Mouse (Mus musculus): ENCODE measurements at regions not wholly inside any gene's neighbourhood (a gene's known extent, or its start where the extent isn't known, plus 50 kb on each side); places are given as distances from the start of the nearest gene placed in this dataset.

DNA sequence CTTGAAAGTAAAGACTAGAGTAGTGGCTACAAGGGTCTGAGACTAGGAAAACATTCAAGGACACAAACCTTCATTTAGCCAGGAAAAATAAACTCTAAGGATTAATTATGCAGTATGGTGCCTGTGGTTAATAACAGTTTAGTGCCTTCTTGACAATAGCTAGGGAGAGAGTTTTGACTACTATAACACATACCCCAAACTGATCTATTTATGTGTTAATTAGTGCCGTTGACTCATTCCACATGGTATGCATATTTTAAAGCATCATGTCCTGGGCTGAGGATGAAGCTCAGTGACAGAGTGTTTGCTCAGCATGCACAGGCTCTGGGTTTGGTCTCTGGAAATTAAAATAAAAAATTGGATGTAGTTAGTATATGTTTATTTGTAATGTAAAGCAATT, 399.8 kb downstream of the Cdk5rap2 start:
- H3K4me1 ChIP-seq (ENCODE audit: control insufficient read depth, insufficient read depth, low read length): no peaks in the 10 kb centered on the region
- WGBS: 83% methylated on average over 1 of the region's 1 CpGs
- H3K9me3 ChIP-seq (ENCODE audit: control insufficient read depth, low read length): no peaks in the 10 kb centered on the region
- H3K4me3 ChIP-seq (ENCODE audit: low read length): no peak overlapping the region
- H3K27me3 ChIP-seq (ENCODE audit: control insufficient read depth, insufficient read depth, low read length): no peaks in the 10 kb centered on the region
- no peak overlapping the region for H3K27ac ChIP-seq (ENCODE audit: low read depth, low read length)
- no peaks in the 10 kb centered on the region for H3K36me3 ChIP-seq (ENCODE audit: control insufficient read depth, insufficient read depth, low read length)
- no peak overlapping the region for H3K9ac ChIP-seq (ENCODE audit: low read depth, low read length)
- H3K4me2 ChIP-seq (replicated peaks; ENCODE audit: low read depth, low read length): no peak overlapping the region
- no peak for ATAC-seq (ENCODE audit: low FRiP score, low TSS enrichment)

GRCm38 (mm10) chr4:70004966-70005365, 405.3 kb downstream of the Cdk5rap2 start:
- H3K9ac ChIP-seq (ENCODE audit: low read depth, low read length): no peak overlapping the region
- H3K27ac ChIP-seq (ENCODE audit: low read depth, low read length): no peak overlapping the region
- no peaks in the 10 kb centered on the region for H3K4me1 ChIP-seq (ENCODE audit: control insufficient read depth, insufficient read depth, low read length)
- no peaks in the 10 kb centered on the region for H3K36me3 ChIP-seq (ENCODE audit: control insufficient read depth, insufficient read depth, low read length)
- no peaks in the 10 kb centered on the region for H3K27me3 ChIP-seq (ENCODE audit: control insufficient read depth, insufficient read depth, low read length)
- no peaks in the 10 kb centered on the region for H3K9me3 ChIP-seq (ENCODE audit: control insufficient read depth, low read length)
- H3K4me2 ChIP-seq (replicated peaks; ENCODE audit: low read depth, low read length): no peak overlapping the region
- ATAC-seq (ENCODE audit: low FRiP score, low TSS enrichment): no peak
- no peak overlapping the region for H3K4me3 ChIP-seq (ENCODE audit: low read length)

DNA sequence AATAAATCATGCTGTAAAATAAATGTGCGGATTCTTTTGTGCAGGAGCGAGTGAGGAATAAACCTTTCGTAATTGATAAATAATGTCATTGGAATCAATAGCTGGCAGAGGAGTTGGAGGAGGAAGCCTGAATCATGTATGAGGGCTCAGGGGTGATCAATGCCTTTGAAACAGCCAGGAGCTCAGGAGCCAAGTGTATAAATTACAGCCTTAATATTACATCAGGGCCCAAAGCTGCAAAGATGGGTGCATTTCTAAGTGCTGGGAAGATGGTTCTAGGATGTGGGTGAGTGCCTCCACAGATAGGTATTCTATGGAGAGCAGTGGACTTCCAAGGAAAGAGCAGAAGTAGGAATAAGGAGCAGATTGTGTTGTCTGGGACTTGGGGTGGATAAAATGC, 417.0 kb downstream of the Cdk5rap2 start:
- Histone ChIP-seq H3K9me3 (ENCODE audit: control insufficient read depth, low read length) (no peaks in the 10 kb centered on the region), H3K27ac (ENCODE audit: low read depth, low read length) (no peak overlapping the region), H3K4me3 (ENCODE audit: low read length) (no peak overlapping the region), H3K27me3 (ENCODE audit: control insufficient read depth, insufficient read depth, low read length) (no peaks in the 10 kb centered on the region), H3K4me2 (replicated peaks; ENCODE audit: low read depth, low read length) (no peak overlapping the region), H3K36me3 (ENCODE audit: control insufficient read depth, insufficient read depth, low read length) (no peaks in the 10 kb centered on the region), H3K9ac (ENCODE audit: low read depth, low read length) (no peak overlapping the region), H3K4me1 (ENCODE audit: control insufficient read depth, insufficient read depth, low read length) (no peaks in the 10 kb centered on the region)
- ATAC-seq (ENCODE audit: low FRiP score, low TSS enrichment): no peak
- WGBS: 77% methylated on average over 3 of the region's 3 CpGs

GRCm38 (mm10) chr4:69974208-69974607, 436.0 kb downstream of the Cdk5rap2 start:
- Histone ChIP-seq H3K36me3 (ENCODE audit: control insufficient read depth, insufficient read depth, low read length) (no peaks in the 10 kb centered on the region), H3K4me3 (ENCODE audit: low read length) (no peak overlapping the region), H3K9me3 (ENCODE audit: control insufficient read depth, low read length) (no peaks in the 10 kb centered on the region), H3K27ac (ENCODE audit: low read depth, low read length) (no peak overlapping the region), H3K4me1 (ENCODE audit: control insufficient read depth, insufficient read depth, low read length) (no peaks in the 10 kb centered on the region), H3K4me2 (replicated peaks; ENCODE audit: low read depth, low read length) (no peak overlapping the region), H3K27me3 (ENCODE audit: control insufficient read depth, insufficient read depth, low read length) (no peaks in the 10 kb centered on the region), H3K9ac (ENCODE audit: low read depth, low read length) (no peak overlapping the region)
- no peak for ATAC-seq (ENCODE audit: low FRiP score, low TSS enrichment)
- 39% methylated on average over 2 of the region's 2 CpGs for WGBS

GRCm38 (mm10) chr4:69973566-69973965, 436.7 kb downstream of the Cdk5rap2 start:
- Histone ChIP-seq H3K4me1 (ENCODE audit: control insufficient read depth, insufficient read depth, low read length) (no peaks in the 10 kb centered on the region), H3K27ac (ENCODE audit: low read depth, low read length) (no peak overlapping the region), H3K36me3 (ENCODE audit: control insufficient read depth, insufficient read depth, low read length) (no peaks in the 10 kb centered on the region), H3K27me3 (ENCODE audit: control insufficient read depth, insufficient read depth, low read length) (no peaks in the 10 kb centered on the region), H3K4me2 (replicated peaks; ENCODE audit: low read depth, low read length) (no peak overlapping the region), H3K9ac (ENCODE audit: low read depth, low read length) (no peak overlapping the region), H3K4me3 (ENCODE audit: low read length) (no peak overlapping the region), H3K9me3 (ENCODE audit: control insufficient read depth, low read length) (no peaks in the 10 kb centered on the region)
- ATAC-seq (ENCODE audit: low FRiP score, low TSS enrichment): no peak
- WGBS: 71% methylated on average over 6 of the region's 6 CpGs

GRCm38 (mm10) chr4:69971721-69972120, 438.5 kb downstream of the Cdk5rap2 start:
- H3K27me3 ChIP-seq (ENCODE audit: control insufficient read depth, insufficient read depth, low read length): no peaks in the 10 kb centered on the region
- 0 out of 2 replicates have a peak, but pooled peaks have one; percentile 46 for ATAC-seq (ENCODE audit: low FRiP score, low TSS enrichment)
- H3K4me2 ChIP-seq (replicated peaks; ENCODE audit: low read depth, low read length): no peak overlapping the region
- no peaks in the 10 kb centered on the region for H3K9me3 ChIP-seq (ENCODE audit: control insufficient read depth, low read length)
- H3K27ac ChIP-seq (ENCODE audit: low read depth, low read length): no peak overlapping the region
- no peak overlapping the region for H3K4me3 ChIP-seq (ENCODE audit: low read length)
- H3K36me3 ChIP-seq (ENCODE audit: control insufficient read depth, insufficient read depth, low read length): no peaks in the 10 kb centered on the region
- H3K4me1 ChIP-seq (ENCODE audit: control insufficient read depth, insufficient read depth, low read length): no peaks in the 10 kb centered on the region
- 67% methylated on average over 3 of the region's 3 CpGs for WGBS
- H3K9ac ChIP-seq (ENCODE audit: low read depth, low read length): no peak overlapping the region

DNA sequence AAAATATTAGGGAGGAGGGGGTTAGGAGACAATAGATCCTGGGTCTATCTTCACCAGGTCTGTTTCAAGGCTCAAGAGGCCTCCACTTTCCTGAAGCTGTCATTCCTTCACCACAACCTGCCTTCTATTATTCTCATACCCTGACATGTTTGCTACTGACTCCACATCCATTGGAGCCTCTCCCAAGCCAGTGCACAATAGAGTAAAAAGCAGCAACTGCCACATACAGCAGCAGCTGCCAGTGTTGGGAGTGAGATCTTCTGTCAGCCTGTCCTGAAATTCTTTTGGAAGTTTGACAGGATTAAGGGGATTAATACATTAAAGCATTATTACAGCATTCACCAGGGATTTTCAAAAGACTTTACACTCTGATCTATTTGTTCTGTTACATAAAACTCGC, 441.8 kb downstream of the Cdk5rap2 start:
- Histone ChIP-seq H3K9ac (ENCODE audit: low read depth, low read length) (no peak overlapping the region), H3K27ac (ENCODE audit: low read depth, low read length) (no peak overlapping the region), H3K9me3 (ENCODE audit: control insufficient read depth, low read length) (no peaks in the 10 kb centered on the region), H3K4me2 (replicated peaks; ENCODE audit: low read depth, low read length) (no peak overlapping the region), H3K4me3 (ENCODE audit: low read length) (no peak overlapping the region), H3K4me1 (ENCODE audit: control insufficient read depth, insufficient read depth, low read length) (no peaks in the 10 kb centered on the region), H3K27me3 (ENCODE audit: control insufficient read depth, insufficient read depth, low read length) (no peaks in the 10 kb centered on the region), H3K36me3 (ENCODE audit: control insufficient read depth, insufficient read depth, low read length) (no peaks in the 10 kb centered on the region)
- no peak for ATAC-seq (ENCODE audit: low FRiP score, low TSS enrichment)
- 85% methylated on average over 1 of the region's 1 CpGs for WGBS
